Mouse (Mus musculus) CH12.LX (cell line): ENCODE data around the gene Serinc5. TPM values are rescaled to one million over a fixed set of nuclear protein-coding genes. Genes with fewer than 3 reads are reported as not detected.

Experiments
- DNase-seq: peaks from one replicate; pipeline ENCODE4 v3.0.0-alpha.2; 2013; ENCODE audit errors: extremely low read depth
- H3K27ac ChIP-seq: 2 replicates; pipeline ENCODE4 v1.5.1; 2012; ENCODE audit warnings: low read depth, mild to moderate bottlenecking, control low read depth, moderate library complexity; ENCODE audit not compliant: insufficient read depth
- H3K27me3 ChIP-seq: replicated peaks from 2 replicates; pipeline ENCODE3; 2012; ENCODE audit warnings: inconsistent platforms
- H3K36me3 ChIP-seq, 2 experiments: replicated peaks in 1 of 2; 2 replicates each; pipeline versions ENCODE3 to v1.6.1; 2012; ENCODE audit warnings: inconsistent platforms in 1 of 2, low read length in 1 of 2, mild to moderate bottlenecking in 1 of 2, mixed read lengths in 1 of 2, moderate library complexity in 1 of 2; ENCODE audit not compliant: control insufficient read depth in 1 of 2, insufficient read depth in 1 of 2
- H3K4me1 ChIP-seq, 2 experiments: 2 replicates each; pipeline ENCODE4 v1.6.1; 2012; ENCODE audit warnings: inconsistent platforms in 1 of 2, moderate library complexity in 1 of 2; ENCODE audit not compliant: insufficient read depth in 2 of 2, control insufficient read depth in 1 of 2
- H3K4me2 ChIP-seq: 2 replicates; pipeline ENCODE4 v1.6.1; 2012; ENCODE audit warnings: low read depth, mild to moderate bottlenecking, control low read depth; ENCODE audit not compliant: poor library complexity, insufficient read depth, severe bottlenecking
- H3K4me3 ChIP-seq, 3 experiments: fragments of 150-350 bp in 1 of 3; sonication (generic) in 1 of 3; replicated peaks in 1 of 3; 2 replicates each; pipeline versions ENCODE3 to v1.5.1; 2011 to 2012; ENCODE audit warnings: low read depth in 2 of 3, low read length in 2 of 3, mild to moderate bottlenecking in 2 of 3, moderate library complexity in 2 of 3, control low read depth in 1 of 3, improper control_type of control experiment in 1 of 3, inconsistent platforms in 1 of 3, mixed read lengths in 1 of 3; ENCODE audit not compliant: poor library complexity in 1 of 3
- H3K79me2 ChIP-seq: replicated peaks from 2 replicates; pipeline ENCODE4 v1.6.1; 2012; ENCODE audit warnings: mild to moderate bottlenecking, moderate library complexity; ENCODE audit not compliant: control insufficient read depth, poor library complexity, insufficient read depth, severe bottlenecking; ENCODE audit errors: extremely low read depth
- H3K9ac ChIP-seq: 2 replicates; pipeline ENCODE4 v1.6.1; 2012; ENCODE audit warnings: low read depth, mild to moderate bottlenecking, control low read depth, moderate library complexity; ENCODE audit not compliant: insufficient read depth
- H3K9me3 ChIP-seq: replicated peaks from 2 replicates; pipeline ENCODE3; 2012; ENCODE audit warnings: low read length, inconsistent platforms, mixed read lengths
- ETS1 ChIP-seq: conservative IDR thresholded peaks from 2 replicates; pipeline ENCODE4 v1.6.1; 2012; ENCODE audit warnings: low read depth, mild to moderate bottlenecking, inconsistent platforms, low read length, improper control_type of control experiment, moderate library complexity
- GABPA ChIP-seq: IDR thresholded peaks from 2 replicates; pipeline ENCODE4 v1.6.1; 2012; ENCODE audit warnings: low read depth, low read length, improper control_type of control experiment, inconsistent platforms; ENCODE audit not compliant: insufficient replicate concordance
- IRF4 ChIP-seq: IDR thresholded peaks from 2 replicates; pipeline ENCODE4 v1.6.1; 2014; ENCODE audit warnings: low read depth, mild to moderate bottlenecking, inconsistent platforms, low read length, improper control_type of control experiment
- JUN ChIP-seq: IDR thresholded peaks from 2 replicates; pipeline ENCODE4 v1.6.1; 2011; ENCODE audit warnings: low read depth, mild to moderate bottlenecking, low read length, improper control_type of control experiment, moderate library complexity; ENCODE audit not compliant: insufficient read depth
- JUND ChIP-seq: conservative IDR thresholded peaks from 2 replicates; pipeline ENCODE4 v1.6.1; 2011; ENCODE audit warnings: low read depth, low read length, improper control_type of control experiment
- KAT2A ChIP-seq: IDR thresholded peaks from 2 replicates; pipeline ENCODE4 v1.6.1; 2012; ENCODE audit warnings: low read length, improper control_type of control experiment, inconsistent platforms; ENCODE audit not compliant: insufficient replicate concordance
- MAFK ChIP-seq: IDR thresholded peaks from 2 replicates; pipeline ENCODE4 v1.6.1; 2011; ENCODE audit warnings: low read length, improper control_type of control experiment; ENCODE audit not compliant: insufficient replicate concordance
- MEF2A ChIP-seq: IDR thresholded peaks from 2 replicates; pipeline ENCODE4 v1.6.1; 2014; ENCODE audit warnings: low read depth, mild to moderate bottlenecking, inconsistent platforms, low read length, improper control_type of control experiment, borderline replicate concordance
- MXI1 ChIP-seq: IDR thresholded peaks from 2 replicates; pipeline ENCODE4 v1.6.1; 2011; ENCODE audit warnings: mild to moderate bottlenecking, low read depth, low read length, improper control_type of control experiment
- MYC ChIP-seq: IDR thresholded peaks from 2 replicates; pipeline ENCODE4 v1.6.1; 2011; ENCODE audit warnings: low read depth, mild to moderate bottlenecking, improper control_type of control experiment, low read length
- NRF1 ChIP-seq: IDR thresholded peaks from 2 replicates; pipeline ENCODE4 v1.6.1; 2014; ENCODE audit warnings: low read depth, mild to moderate bottlenecking, inconsistent platforms, low read length, improper control_type of control experiment, moderate library complexity
- PAX5 ChIP-seq: IDR thresholded peaks from 2 replicates; pipeline ENCODE4 v1.6.1; 2012; ENCODE audit warnings: low read length, inconsistent platforms, mixed read lengths
- TBP ChIP-seq: conservative IDR thresholded peaks from 2 replicates; pipeline ENCODE4 v1.6.1; 2011; ENCODE audit warnings: low read depth, low read length, improper control_type of control experiment
- USF1 ChIP-seq: IDR thresholded peaks from 2 replicates; pipeline ENCODE4 v1.6.1; 2014; ENCODE audit warnings: low read depth, mild to moderate bottlenecking, inconsistent platforms, low read length, improper control_type of control experiment
- USF2 ChIP-seq: conservative IDR thresholded peaks from 2 replicates; pipeline ENCODE4 v1.6.1; 2011; ENCODE audit warnings: low read depth, low read length, improper control_type of control experiment
- ZKSCAN1 ChIP-seq: IDR thresholded peaks from 2 replicates; pipeline ENCODE4 v1.6.1; 2012; ENCODE audit warnings: low read depth, inconsistent platforms, low read length, improper control_type of control experiment, borderline replicate concordance
- dilution Hi-C: fragments of 300-500 bp; cut with MboI; formaldehyde crosslinking; loops from 2 replicates; pipeline ENCODE4 v1.14.3; 2020; ENCODE audit warnings: low sequenced_read_pairs; ENCODE audit not compliant: extremely low pct_unique_long_range_greater_than_20kb, extremely low pct_ligation_motif_present
- in situ Hi-C: fragments of 300-500 bp; cut with MboI; formaldehyde crosslinking; loops from 3 replicates; pipeline ENCODE4 v1.14.3; 2019; ENCODE audit warnings: low sequenced_read_pairs, low pct_ligation_motif_present, low pct_unique_long_range_greater_than_20kb, mixed read lengths
- polyA plus RNA-seq: library from polyadenylated mRNA; unstranded; fragments of >175 nt; gene quantifications from 2 replicates; pipeline ENCODE4 v1.2.1, GENCODE M21; 2012; ENCODE audit warnings: low read depth; ENCODE audit not compliant: insufficient read length
- total RNA-seq, 2 experiments: library from RNA; depleted of rRNA; stranded (reverse); fragments of 300-350 nt in 1 of 2; fragments of >200 nt in 1 of 2; gene quantifications; 2 replicates each; pipeline ENCODE4 v1.2.3; 2012 to 2014

The Serinc5 gene
- total and polyA plus RNA-seq, 3 experiments, result 1.9 to 5.2 (median 4.3) TPM

GRCm38 (mm10) chr13:92593731-92594396, 17.0 kb upstream of the Serinc5 start:
- Histone ChIP-seq H3K4me2 (no peak overlapping the region), H3K27me3 (no peaks in the 10 kb centered on the region), H3K9ac (no peak overlapping the region), H3K9me3 (no peaks in the 10 kb centered on the region), H3K4me1 (no peaks in the 10 kb centered on the region), H3K27ac (no peak overlapping the region), H3K36me3 (no peaks in the 10 kb centered on the region), H3K4me3 (no peak overlapping the region), H3K79me2 (no peaks in the 10 kb centered on the region)
- DNase-seq, result no peak
- in situ Hi-C loops (no loop called here), dilution Hi-C loops (no loop called here)
- no peak for TF ChIP-seq IRF4
- TF ChIP-seq ZKSCAN1, result no peak
- no peak for TF ChIP-seq NRF1
- TF ChIP-seq JUND, result no peak
- TF ChIP-seq KAT2A, result no peak
- TF ChIP-seq PAX5, result no peak

- DNase-seq, result no peak
- dilution Hi-C loops (no loop called here), in situ Hi-C loops (no loop called here)
- TF ChIP-seq GABPA, result no peak
- Histone ChIP-seq H3K27me3 (no peaks in the 10 kb centered on the region), H3K4me1 (no peaks in the 10 kb centered on the region), H3K4me3 (no peak overlapping the region), H3K4me2 (no peak overlapping the region), H3K27ac (no peak overlapping the region), H3K9me3 (no peaks in the 10 kb centered on the region), H3K36me3 (no peaks in the 10 kb centered on the region), H3K9ac (no peak overlapping the region), H3K79me2 (no peaks in the 10 kb centered on the region)
Measured at GRCm38 (mm10) chr13:92594481-92594880, 16.4 kb upstream of the Serinc5 start.

GRCm38 (mm10) chr13:92594907-92595306, 16.0 kb upstream of the Serinc5 start:
- TF ChIP-seq TBP, result no peak
- no peak for TF ChIP-seq JUN
- TF ChIP-seq MXI1, result no peak
- TF ChIP-seq MYC, result no peak
- TF ChIP-seq ETS1, result no peak
- no peak for TF ChIP-seq IRF4
- TF ChIP-seq USF1, result no peak
- no peak for TF ChIP-seq MAFK
- no peak for TF ChIP-seq MEF2A
- TF ChIP-seq USF2, result no peak
- no peaks in the 10 kb centered on the region for H3K4me1 ChIP-seq

More at GRCm38 (mm10) chr13:92594907-92595306, 16.0 kb upstream of the Serinc5 start:
- H3K4me3 ChIP-seq, result no peak overlapping the region
- H3K27ac ChIP-seq, result no peak overlapping the region
- in situ Hi-C loops, result no loop called here
- H3K79me2 ChIP-seq, result no peaks in the 10 kb centered on the region
- DNase-seq, result no peak
- dilution Hi-C loops, result no loop called here
- no peak overlapping the region for H3K9ac ChIP-seq
- H3K36me3 ChIP-seq, result no peaks in the 10 kb centered on the region
- no peaks in the 10 kb centered on the region for H3K27me3 ChIP-seq
- no peaks in the 10 kb centered on the region for H3K9me3 ChIP-seq
- H3K4me2 ChIP-seq, result no peak overlapping the region
